Mouse (Mus musculus) large intestine, adult 2 months (tissue): ENCODE measurements around the gene Olfr520. TPM values are rescaled to one million over a fixed set of nuclear protein-coding genes. Genes with fewer than 3 reads are reported as not detected.
"Not testable (repeated sequence)": the region's sequence is repeated elsewhere in the genome, so short reads cannot be mapped to it uniquely, and the experiment has no call there.

Experiments
- DNase-seq: peaks from one replicate; pipeline ENCODE4 v3.0.0-alpha.2; 2012; ENCODE audit warnings: low read depth, low spot score
- WGBS: fragments of 180-500 bp; shearing (Covaris S2); methylation state at CpG from one replicate; pipeline ENCODE4 v1.1.7; 2018; 5-methylcytosine and 5-hydroxymethylcytosine counted together
- polyA plus RNA-seq: library from polyadenylated mRNA; depleted of rRNA; stranded (reverse); fragments of >200 nt; gene quantifications from 2 replicates; pipeline ENCODE4 v1.2.3, GENCODE M21; 2012; rRNA removed

The Olfr520 gene
- polyA plus RNA-seq, 1 experiment = not detected

- WGBS = 74% methylated on average over 7 of the region's 7 CpGs
- no peak for DNase-seq
Observed at GRCm38 (mm10) chr7:99709992-99710391, 20.1 kb upstream of the Olfr520 start.

- 7% methylated on average over 1 of the region's 1 CpGs for WGBS
- DNase-seq = peak; percentile 64
Observed at GRCm38 (mm10) chr7:99710476-99710875, 19.6 kb upstream of the Olfr520 start.

GRCm38 (mm10) chr7:99711166-99711565, 18.9 kb upstream of the Olfr520 start, which contains the start of gene Slco2b1:
Gene Slco2b1 (minus strand): TSS chr7:99711340.
- WGBS = 66% methylated on average over 8 of the region's 8 CpGs
- no peak for DNase-seq

GRCm38 (mm10) chr7:99712431-99712830, 17.6 kb upstream of the Olfr520 start:
- DNase-seq = no peak
- 86% methylated on average over 4 of the region's 4 CpGs for WGBS

- WGBS = 90% methylated on average over 2 of the region's 2 CpGs
- no peak for DNase-seq
Observed at GRCm38 (mm10) chr7:99716536-99716935, 13.5 kb upstream of the Olfr520 start.

DNA sequence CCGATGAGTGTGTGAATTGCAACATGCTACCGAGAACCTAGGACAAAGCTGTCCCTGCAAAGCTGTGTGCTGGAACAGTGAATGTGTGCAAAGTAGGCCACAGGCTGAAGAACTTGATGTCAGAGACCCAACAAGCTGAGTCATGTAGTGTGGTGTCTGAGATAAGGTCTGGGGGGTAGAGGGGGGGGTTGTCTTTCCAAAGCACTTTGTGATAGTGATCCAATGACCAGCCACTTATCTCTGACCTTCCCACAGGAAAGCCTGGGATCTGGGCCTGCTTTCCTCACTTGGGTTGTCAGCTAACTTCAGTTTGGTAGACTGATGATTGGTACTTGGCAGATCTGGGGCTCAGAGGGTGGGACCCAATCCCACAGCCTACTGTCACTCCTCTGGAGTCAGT, 4.5 kb downstream of the Olfr520 start:
- WGBS = 82% methylated on average over 2 of the region's 2 CpGs
- DNase-seq = no peak

DNA sequence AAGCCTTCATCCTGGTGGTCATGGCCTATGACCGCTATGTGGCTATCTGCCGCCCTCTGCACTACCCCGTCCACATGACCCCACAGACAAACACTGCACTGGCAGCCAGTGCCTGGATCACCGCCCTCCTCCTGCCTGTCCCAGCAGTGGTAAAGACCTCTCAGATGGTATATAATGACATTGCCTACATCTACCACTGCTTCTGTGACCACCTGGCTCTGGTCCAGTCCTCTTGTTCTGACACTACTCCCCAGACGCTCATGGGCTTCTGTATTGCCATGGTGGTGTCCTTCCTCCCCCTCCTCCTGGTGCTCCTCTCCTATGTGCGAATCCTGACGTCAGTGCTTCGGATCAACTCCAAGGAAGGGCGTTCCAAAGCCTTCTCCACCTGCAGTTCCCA, 5.4 kb downstream of the Olfr520 start:
- 88% methylated on average over 9 of the region's 9 CpGs for WGBS
- not testable (repeated sequence) for DNase-seq

- WGBS = 62% methylated on average over 9 of the region's 9 CpGs
- DNase-seq = no peak
Observed at GRCm38 (mm10) chr7:99739276-99739675, 9.2 kb downstream of the Olfr520 start.

DNA sequence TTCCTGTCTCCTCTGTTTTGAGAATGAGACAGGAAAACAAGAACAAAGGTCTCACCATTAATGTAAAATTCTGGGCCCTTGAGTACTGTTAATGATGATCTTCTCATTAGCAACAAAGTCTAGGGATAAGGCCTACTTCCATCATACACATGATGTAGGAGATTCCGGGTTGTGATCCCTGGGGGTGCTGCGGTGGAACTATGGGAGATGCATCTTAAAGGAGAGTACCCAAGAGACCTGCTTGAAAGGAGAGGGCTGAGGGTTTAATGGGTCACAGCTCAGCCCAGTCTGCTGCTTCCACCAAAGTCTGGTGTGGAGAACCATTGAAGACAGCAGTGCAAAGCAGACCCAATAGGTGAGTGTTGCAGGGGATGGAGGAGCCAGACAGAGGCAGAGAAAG, 33.1 kb downstream of the Olfr520 start, which contains the start of gene Olfr521:
TSS of gene Olfr521 (plus strand) at position 301 of the 400 bp plus-strand sequence.
- WGBS = 91% methylated on average over 2 of the region's 2 CpGs
- no peak for DNase-seq

DNA sequence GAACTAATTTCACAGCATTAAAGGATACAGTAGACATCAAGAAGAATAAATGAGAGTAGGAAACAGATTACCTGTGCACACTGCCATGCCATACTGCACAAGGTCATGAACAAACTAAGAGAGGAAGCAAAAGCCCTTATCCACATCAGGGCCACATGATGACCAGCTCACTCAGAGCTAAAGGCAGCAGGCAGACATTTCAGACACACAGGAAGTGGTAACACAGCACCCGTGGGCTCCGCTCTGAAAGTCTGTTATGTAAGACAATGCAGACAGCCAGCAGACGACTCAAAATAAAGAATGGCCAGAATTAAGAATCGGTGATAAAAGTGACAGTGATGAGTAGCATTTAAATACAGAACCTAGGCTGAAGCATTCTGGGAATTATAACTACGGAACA, 51.3 kb downstream of the Olfr520 start:
- DNase-seq = no peak
- 67% methylated on average over 5 of the region's 5 CpGs for WGBS

GRCm38 (mm10) chr7:99781916-99782315, 51.8 kb downstream of the Olfr520 start:
- DNase-seq = no peak
- WGBS = 64% methylated on average over 2 of the region's 2 CpGs

GRCm38 (mm10) chr7:99783421-99783820, 53.3 kb downstream of the Olfr520 start:
- no peak for DNase-seq
- WGBS = 81% methylated on average over 7 of the region's 7 CpGs

GRCm38 (mm10) chr7:99785553-99785952, 55.5 kb downstream of the Olfr520 start:
- 79% methylated on average over 3 of the region's 3 CpGs for WGBS
- no peak for DNase-seq

Other genes with a start within 250 kb of the Olfr520 start
- 386 and 397 TPM in 2 replicates for gene Rps3, start 246.5 kb upstream of the Olfr520 start, polyA plus RNA-seq
- 59.2 and 113 TPM in 2 replicates for gene Arrb1, start 194.8 kb upstream of the Olfr520 start, polyA plus RNA-seq
- gene Tpbgl, start 103.2 kb upstream of the Olfr520 start, polyA plus RNA-seq = 1.8 and 2.2 TPM in 2 replicates
- 25.2 and 43.8 TPM in 2 replicates for gene Slco2b1, start 18.9 kb upstream of the Olfr520 start, polyA plus RNA-seq
- not detected in 2 replicates for gene Olfr521, start 33.2 kb downstream of the Olfr520 start, polyA plus RNA-seq
- 1.1 and 2.2 TPM in 2 replicates for gene Neu3, start 98.1 kb downstream of the Olfr520 start, polyA plus RNA-seq
- 0.05 and 0.21 TPM in 2 replicates for gene Xrra1, start 128.8 kb downstream of the Olfr520 start, polyA plus RNA-seq
- 49.4 and 60.5 TPM in 2 replicates for gene Spcs2, start 133.2 kb downstream of the Olfr520 start, polyA plus RNA-seq